Mouse (Mus musculus) WW6 (cell line): ENCODE measurements around the gene Rara.
"Not testable (repeated sequence)": the region's sequence is repeated elsewhere in the genome, so short reads cannot be mapped to it uniquely, and the experiment has no call there.

Source experiments
- DNase-seq: peaks from one replicate; pipeline ENCODE4 v3.0.0-alpha.2; 2013; ENCODE audit warnings: low read depth, low spot score

The Rara gene

DNA sequence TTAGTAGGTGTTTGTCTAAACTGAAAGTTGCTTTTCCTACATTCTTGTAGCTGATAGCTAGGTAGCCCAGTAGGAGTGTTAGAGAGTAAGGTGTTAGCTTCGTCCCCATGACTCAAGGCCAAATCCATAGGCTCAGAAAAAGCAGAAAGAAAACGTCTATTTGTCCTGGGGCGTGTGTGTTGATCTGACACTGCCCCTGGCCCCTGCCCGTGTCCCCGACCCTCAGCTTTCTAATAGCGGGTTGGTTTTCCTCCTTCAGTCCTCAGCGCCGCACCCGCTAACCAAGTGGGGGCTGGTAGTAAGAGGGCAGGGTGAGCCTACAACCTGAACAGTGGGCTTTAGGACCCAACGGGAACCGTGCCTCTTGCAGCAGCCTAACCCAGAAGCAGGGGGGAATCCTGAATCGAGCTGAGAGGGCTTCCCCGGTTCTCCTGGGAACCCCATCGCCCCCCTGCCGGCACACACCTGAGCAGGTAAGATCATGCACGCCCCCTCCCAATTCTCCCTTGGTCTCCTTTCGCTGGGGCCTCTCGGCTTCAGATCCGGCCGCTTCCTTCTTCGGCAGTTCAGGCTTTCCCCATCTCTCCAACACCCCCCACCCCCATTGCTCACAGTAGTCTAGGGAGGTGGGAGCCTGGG, at the start of gene Rara:
Rara (plus strand) TSS at position 381 of the 639 bp plus-strand sequence.
- DNase-seq = no peak

DNA sequence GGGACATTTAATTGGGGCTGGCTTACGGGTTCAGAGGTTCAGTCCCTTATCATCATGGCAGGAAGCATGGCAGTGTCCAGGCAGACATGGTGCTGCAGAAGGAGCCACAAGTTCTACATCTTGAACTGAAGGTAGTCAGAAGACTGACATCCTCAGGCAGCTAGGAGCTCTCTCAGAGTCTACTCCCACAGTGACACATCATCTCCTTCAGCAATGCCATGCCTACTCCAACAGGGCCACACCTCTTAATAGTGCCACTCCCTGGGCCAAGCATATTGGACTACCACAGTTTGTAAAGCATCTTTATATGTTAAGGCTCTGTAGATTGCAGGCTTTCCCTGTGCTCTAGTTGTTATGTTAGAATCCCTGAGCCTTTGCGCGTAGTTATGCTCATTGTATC, 39.9 kb upstream of the Rara start:
- DNase-seq = no peak

- DNase-seq = no peak
Observed at GRCm38 (mm10) chr11:98889077-98889476, 38.5 kb upstream of the Rara start.

DNA sequence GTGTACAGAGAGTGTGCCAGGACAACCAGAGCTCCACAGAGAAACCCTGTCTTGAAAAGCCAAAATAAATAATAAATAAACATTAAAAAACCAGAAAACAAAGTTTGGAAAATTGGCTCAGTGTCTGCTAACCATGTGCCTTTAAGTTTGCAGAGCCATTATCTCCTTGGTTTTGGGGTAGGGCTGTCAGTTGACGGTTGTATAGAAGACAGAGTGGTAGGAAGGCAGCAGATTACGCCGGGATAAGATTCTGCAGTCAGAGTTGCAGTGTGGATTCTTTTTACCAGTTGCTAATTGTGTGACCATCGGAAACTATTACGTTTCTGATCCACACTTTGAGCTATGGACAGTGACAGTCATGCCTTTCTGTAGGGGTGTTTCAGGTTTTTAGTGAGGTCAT, 37.6 kb upstream of the Rara start:
- DNase-seq = no peak

DNA sequence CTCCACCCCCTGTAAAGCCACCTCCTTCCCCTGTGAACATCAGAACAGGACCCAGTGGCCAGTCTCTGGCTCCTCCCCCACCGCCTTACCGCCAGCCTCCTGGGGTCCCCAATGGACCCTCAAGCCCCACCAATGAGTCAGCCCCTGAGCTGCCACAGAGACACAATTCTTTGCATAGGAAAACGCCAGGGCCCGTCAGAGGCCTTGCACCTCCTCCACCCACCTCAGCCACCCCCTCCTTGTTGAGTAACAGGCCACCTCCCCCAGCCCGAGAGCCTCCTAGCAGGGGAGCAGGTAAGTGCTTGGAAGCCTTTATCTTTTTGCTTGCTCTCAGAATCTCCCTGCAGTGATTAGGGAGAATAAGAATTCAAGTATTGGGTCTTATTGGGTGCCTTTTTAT, 35.2 kb upstream of the Rara start:
- no peak for DNase-seq

- no peak for DNase-seq
Observed at GRCm38 (mm10) chr11:98900529-98901125, 27.0 kb upstream of the Rara start.

DNA sequence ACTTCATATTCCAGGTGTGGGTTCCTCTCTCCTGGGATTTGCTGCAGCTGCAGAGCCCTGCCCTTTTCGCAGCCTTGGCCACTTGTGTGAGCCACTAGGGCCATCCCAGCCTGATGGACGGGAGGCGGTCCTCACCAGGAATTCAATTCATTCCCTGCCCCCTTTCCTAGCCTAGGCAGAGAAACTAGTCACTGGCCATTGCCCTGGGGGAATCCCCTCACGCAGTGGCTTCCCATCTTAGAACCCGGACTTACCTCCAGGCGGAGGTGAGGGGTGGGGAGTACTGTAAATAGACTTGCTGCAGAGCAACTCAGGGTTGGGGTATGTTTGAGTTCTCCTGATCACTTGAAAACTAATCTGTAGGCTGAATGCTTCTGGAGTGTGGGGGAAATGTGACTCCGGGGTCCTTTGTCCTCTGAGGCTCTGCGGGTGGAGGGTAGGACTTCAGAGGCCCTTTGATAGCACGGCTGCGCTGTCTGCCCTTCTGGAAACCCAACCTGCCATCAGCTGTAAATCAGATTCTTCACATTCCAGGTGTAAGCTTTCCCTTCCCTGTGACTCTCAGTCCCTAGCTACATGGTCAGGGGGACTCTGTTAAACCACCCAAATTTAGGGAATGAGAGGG, 24.9 kb upstream of the Rara start:
- DNase-seq = no peak

- no peak for DNase-seq
Observed at GRCm38 (mm10) chr11:98904577-98904976, 23.0 kb upstream of the Rara start.

DNA sequence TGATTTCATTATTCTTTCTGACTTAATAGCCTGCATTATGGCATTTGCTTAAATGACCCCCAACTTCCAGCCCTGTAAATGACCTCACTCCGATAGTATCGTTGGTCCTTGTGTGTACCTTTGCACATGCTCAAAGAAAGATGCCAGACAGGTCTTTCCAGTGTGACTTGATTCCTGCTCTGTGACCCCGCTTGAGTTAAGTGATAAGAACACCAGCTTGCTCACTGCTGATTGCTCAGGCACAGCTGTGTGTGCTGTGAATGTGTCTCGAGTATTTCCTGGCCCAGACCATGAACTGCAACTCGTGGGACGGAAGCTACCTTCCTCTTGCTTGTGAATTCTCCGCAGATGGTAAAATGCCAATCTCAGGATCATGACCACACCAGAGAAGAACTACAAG, 22.6 kb upstream of the Rara start:
- no peak for DNase-seq

GRCm38 (mm10) chr11:98905583-98905982, 22.0 kb upstream of the Rara start:
- DNase-seq = no peak

- DNase-seq = no peak
Observed at GRCm38 (mm10) chr11:98907063-98907436, 20.6 kb upstream of the Rara start.

GRCm38 (mm10) chr11:98907437-98908173, 20.0 kb upstream of the Rara start, which contains the start of gene Cdc6:
TSS of gene Cdc6 (plus strand) at chr11:98907801.
- peak; percentile 100 for DNase-seq

GRCm38 (mm10) chr11:98909654-98910053, 18.0 kb upstream of the Rara start:
- DNase-seq = no peak

GRCm38 (mm10) chr11:98910415-98910814, 17.2 kb upstream of the Rara start:
- DNase-seq = no peak

DNA sequence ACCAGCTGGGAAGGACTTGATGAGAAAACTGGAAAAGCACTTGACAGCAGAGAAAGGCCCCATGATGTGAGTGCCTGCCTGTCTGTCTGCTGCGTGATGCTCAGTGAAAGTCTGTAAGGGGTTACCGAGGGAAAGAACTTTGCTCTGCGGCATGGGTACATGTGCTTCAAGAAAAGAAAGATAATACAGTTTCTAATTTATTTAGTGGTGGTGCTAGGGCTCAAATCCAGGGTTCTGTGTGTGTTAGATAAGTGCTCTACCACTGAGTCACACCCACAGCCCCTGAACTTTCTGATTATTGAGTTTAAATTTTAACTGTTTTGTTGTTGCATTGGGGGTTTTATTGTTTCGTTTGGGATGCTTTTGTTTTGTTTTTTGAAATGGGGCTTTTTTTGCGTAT, 16.1 kb upstream of the Rara start:
- DNase-seq = no peak

- DNase-seq = no peak
Observed at GRCm38 (mm10) chr11:98914196-98914595, 13.4 kb upstream of the Rara start.

DNA sequence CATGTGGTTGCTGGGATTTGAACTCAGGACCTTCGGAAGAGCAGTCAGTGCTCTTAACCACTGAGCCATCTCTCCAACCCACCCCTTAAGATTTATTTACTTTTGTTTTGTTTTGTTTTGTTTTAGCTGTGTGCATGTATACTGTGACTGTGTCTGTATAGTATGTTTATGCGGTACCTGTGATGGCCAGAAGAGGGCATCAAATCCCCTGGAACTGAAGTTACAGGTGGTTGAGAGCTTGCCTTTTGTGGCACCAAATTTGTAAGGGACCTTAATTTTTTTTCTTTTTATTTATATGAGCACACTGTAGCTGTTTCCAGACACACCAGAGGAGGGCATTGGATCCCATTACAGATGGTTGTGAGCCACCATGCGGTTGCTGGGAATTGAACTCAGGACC, 11.2 kb upstream of the Rara start:
- DNase-seq = not testable (repeated sequence)

GRCm38 (mm10) chr11:98917428-98918005, 10.1 kb upstream of the Rara start:
- no peak for DNase-seq

DNA sequence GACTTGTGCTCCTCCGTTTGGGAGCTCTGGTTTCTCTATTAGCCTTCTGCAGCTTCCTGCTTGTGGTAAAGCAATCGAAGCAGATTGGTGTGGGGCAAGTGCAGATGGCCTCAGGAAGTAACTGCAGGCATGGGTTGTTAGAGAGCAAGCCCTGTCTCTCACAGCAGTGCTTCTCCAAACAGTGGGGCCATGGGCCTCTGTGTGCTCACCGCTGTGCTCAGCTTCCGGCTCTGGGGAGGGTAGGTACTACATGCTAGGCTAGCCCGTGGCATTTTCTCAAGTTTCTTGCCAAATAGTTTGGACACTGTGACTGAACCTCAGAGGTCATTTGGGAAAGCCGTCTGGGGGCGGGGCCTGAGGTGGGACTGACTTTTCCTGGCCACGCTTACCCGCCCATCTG, 9.4 kb upstream of the Rara start:
- DNase-seq = no peak

DNA sequence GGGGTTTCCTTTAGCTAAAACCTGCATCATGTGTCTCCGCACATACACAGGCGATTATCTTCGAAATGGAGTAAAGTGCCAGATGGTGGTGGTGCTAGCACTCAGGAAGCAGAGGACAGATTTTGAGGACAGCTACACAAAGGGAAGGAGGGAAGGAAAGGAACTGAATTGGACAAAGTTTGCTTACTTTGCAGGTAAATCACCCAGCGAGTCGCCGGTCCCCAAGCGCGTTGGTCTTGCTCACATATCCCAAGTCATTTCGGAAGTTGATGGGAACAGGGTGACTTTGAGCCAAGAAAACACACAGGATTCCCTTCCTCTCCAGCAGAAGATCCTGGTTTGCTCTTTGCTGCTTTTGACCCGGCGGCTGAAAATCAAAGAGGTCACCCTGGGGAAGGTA, 8.6 kb upstream of the Rara start:
- DNase-seq = no peak

DNA sequence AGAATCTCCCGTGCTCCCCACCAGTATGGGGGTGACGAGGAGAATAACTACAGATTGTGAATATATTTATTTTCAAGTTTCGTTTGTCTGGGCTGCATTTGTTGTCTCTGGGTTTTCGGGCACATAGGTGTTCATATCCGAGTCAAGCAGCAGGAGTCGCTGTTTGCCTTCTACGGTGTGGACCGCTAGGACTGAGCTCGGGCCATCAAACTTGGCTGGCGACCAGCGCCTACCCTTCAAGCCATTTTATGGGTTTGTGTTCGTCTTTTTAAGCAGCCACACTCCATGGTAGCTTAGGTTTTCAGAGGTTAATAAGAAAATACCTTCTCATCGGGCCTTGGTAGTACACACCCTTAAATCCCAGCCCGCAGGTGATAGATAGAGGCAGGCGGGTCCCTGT, 5.8 kb upstream of the Rara start:
- not testable (repeated sequence) for DNase-seq

- not testable (repeated sequence) for DNase-seq
Observed at GRCm38 (mm10) chr11:98922307-98922706, 5.3 kb upstream of the Rara start.
